Mouse (Mus musculus) C2C12 (cell line): Measurements from ENCODE around the gene Tmtc1.

Source experiments
- CEBPB ChIP-seq: IDR thresholded peaks from one replicate; pipeline ENCODE4 v1.6.1; 2011; ENCODE audit warnings: low read depth, mild to moderate bottlenecking, control low read depth, moderate library complexity
- CTCF ChIP-seq: IDR thresholded peaks from one replicate; pipeline ENCODE4 v1.5.1; 2011; ENCODE audit not compliant: control insufficient read depth, insufficient read depth, insufficient read length
- MAX ChIP-seq: IDR thresholded peaks from one replicate; pipeline ENCODE4 v1.6.1; 2011; ENCODE audit warnings: mild to moderate bottlenecking, control low read depth
- MYOD1 ChIP-seq: IDR thresholded peaks from one replicate; pipeline ENCODE4 v1.6.1; 2011; ENCODE audit warnings: low read depth; ENCODE audit not compliant: control insufficient read depth, insufficient read length
- USF1 ChIP-seq: IDR thresholded peaks from one replicate; pipeline ENCODE4 v1.6.1; 2011; ENCODE audit warnings: low read depth, mild to moderate bottlenecking, control low read depth, moderate library complexity

- TF ChIP-seq CTCF: no peak
- no peak for TF ChIP-seq MAX
- no peak for TF ChIP-seq USF1
- no peak for TF ChIP-seq MYOD1
- TF ChIP-seq CEBPB: no peak
Measured at GRCm38 (mm10) chr6:148315571-148316080, 128.6 kb downstream of the Tmtc1 start.
